Mouse (Mus musculus) c-Kit-positive CD71-positive TER-119-negative erythroid progenitor cells, embryonic 14.5 days (primary cell): ENCODE measurements around the gene Bnip1.
A peak's percentile ranks its signal among the peaks of the same experiment; 100 is the strongest.

Experiments
- DNase-seq: peaks from one replicate; pipeline ENCODE4 v3.0.0-alpha.2; 2013; ENCODE audit warnings: low read depth

The Bnip1 gene

GRCm38 (mm10) chr17:26793068-26793765 is 12.4 kb downstream of the Bnip1 start:
- no peak for DNase-seq

GRCm38 (mm10) chr17:26794744-26795143 is 13.9 kb downstream of the Bnip1 start:
- DNase-seq: peak; percentile 34

GRCm38 (mm10) chr17:26795386-26795785 is 14.5 kb downstream of the Bnip1 start:
- DNase-seq: no peak

GRCm38 (mm10) chr17:26797379-26798128 is 16.7 kb downstream of the Bnip1 start:
- DNase-seq: no peak

- DNase-seq: no peak
These were observed 22.0 kb downstream of the Bnip1 start for GRCm38 (mm10) chr17:26802886-26803285.

GRCm38 (mm10) chr17:26812607-26813006 is 31.7 kb downstream of the Bnip1 start:
- DNase-seq: no peak

- no peak for DNase-seq
These were observed 32.6 kb downstream of the Bnip1 start for GRCm38 (mm10) chr17:26813497-26813896.

GRCm38 (mm10) chr17:26816810-26817209 is 35.9 kb downstream of the Bnip1 start:
- DNase-seq: no peak

- DNase-seq: no peak
These were observed 36.9 kb downstream of the Bnip1 start for GRCm38 (mm10) chr17:26817776-26818175.

- DNase-seq: no peak
These were observed 45.3 kb downstream of the Bnip1 start for GRCm38 (mm10) chr17:26826131-26826530.

- no peak for DNase-seq
These were observed 52.9 kb downstream of the Bnip1 start for GRCm38 (mm10) chr17:26833806-26834205.

GRCm38 (mm10) chr17:26834302-26834965 is 53.6 kb downstream of the Bnip1 start:
- DNase-seq: no peak

GRCm38 (mm10) chr17:26834966-26835755 is 54.3 kb downstream of the Bnip1 start:
- no peak for DNase-seq

- DNase-seq: no peak
These were observed 55.1 kb downstream of the Bnip1 start for GRCm38 (mm10) chr17:26835956-26836355.

GRCm38 (mm10) chr17:26836377-26836776 is 55.5 kb downstream of the Bnip1 start:
- DNase-seq: no peak

GRCm38 (mm10) chr17:26836786-26837545 is 56.1 kb downstream of the Bnip1 start:
- DNase-seq: no peak

- no peak for DNase-seq
These were observed 56.7 kb downstream of the Bnip1 start for GRCm38 (mm10) chr17:26837546-26837985.

GRCm38 (mm10) chr17:26838191-26838910 is 57.5 kb downstream of the Bnip1 start:
- no peak for DNase-seq

GRCm38 (mm10) chr17:26838911-26839717 is 58.2 kb downstream of the Bnip1 start:
- no peak for DNase-seq
